Mouse (Mus musculus) monocyte, adult 5-6 weeks (primary cell): Measurements from ENCODE around the gene Tsfm. TPM values are rescaled to one million over a fixed set of nuclear protein-coding genes. Genes with fewer than 3 reads are reported as not detected.
"Not testable (repeated sequence)": the region's sequence is repeated elsewhere in the genome, so short reads cannot be mapped to it uniquely, and the experiment has no call there.

Experiments
- ATAC-seq: fragments of 153-309, 156-312 bp; replicated peaks from 2 replicates; pipeline ENCODE4 v1.8.0; 2017; ENCODE audit warnings: mild to moderate bottlenecking; ENCODE audit not compliant: low TSS enrichment, insufficient number of reproducible peaks, severe bottlenecking, poor library complexity, low FRiP score
- total RNA-seq: library from RNA; stranded (forward); fragments of 200-1000, 200-491, 200-594 nt; gene quantifications from 3 replicates; pipeline ENCODE4 v1.2.3, GENCODE M21; 2017

The Tsfm gene
- total RNA-seq, result 8.5 to 14.3 TPM (median 13.9 TPM) in 3 replicates

- ATAC-seq, result peak; percentile 91
These were observed at the start of gene Tsfm for GRCm38 (mm10) chr10:127030336-127031296. Tsfm (minus strand) TSS chr10:127030840.

DNA sequence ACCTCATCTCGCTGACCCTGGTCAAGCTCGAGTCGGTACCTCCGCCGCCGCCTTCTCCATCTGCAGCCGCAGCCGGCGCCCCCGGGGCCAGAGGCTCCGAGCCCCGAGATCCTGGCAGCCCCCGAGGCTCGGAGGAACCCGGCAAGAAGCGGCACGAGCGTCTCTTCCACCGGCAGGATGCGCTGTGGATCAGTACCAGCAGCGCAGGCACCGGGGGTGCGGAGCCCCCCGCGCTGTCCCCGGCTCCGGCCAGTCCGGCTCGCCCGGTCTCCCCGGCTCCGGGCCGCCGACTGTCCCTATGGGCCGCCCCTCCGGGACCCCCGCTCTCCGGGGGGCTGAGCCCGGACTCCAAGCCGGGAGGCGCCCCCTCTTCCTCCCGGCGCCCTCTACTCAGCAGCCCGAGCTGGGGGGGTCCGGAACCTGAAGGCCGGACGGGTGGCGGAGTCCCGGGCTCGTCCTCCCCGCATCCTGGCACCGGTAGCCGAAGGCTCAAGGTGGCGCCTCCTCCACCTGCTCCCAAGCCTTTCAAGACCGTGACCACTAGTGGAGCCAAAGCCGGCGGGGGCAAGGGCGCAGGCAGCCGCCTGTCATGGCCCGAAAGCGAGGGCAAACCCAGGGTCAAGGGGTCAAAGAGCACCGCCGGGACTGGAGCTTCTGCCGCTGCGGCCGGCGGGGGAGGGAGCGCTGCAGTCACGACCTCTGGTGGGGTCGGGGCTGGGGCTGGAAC is 49.2 kb upstream of the Tsfm start:
- ATAC-seq, result no peak

DNA sequence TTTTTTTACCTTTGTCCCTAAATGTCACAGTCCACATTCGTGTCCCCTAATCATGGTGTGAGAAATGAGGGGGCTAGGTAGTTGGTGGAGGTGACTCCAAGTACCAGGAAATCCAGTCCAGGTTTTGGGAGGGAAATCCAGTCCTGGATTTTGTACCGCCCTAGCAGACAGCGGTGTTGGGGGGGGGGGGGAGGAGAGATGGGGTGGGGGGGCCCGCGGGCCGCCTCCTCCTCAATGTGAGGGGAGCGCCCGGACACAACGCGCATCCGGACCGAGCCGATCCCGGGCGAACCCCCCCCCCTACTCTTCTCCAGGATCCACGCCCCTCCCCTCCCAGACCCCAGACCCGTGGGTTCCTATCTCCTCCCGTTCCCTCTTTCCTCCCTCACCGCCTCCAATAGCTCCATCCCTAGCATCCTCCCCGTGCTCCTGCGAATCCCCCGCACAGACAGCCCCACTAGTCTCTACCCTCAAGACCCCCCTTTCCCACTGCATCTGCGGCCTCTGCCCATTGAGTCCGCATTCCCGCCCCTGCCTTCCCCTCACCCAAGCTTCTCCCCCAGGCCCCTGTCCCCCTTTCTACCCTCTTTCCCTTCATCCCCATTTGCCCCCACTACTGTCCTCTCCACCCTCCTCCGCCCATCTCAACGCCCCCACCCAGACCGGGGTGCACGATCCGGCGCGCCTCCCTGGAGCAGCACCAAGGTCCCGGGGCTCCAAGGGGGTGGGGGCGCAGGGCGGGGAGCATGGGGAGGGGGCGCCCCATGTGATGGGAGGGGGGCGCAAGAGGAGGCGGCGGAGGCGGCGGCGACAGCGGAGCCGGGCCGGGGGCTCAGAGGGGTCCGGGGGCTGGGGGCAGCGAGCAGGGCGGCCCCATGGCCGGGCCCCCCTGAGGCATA is 48.3 kb upstream of the Tsfm start:
- ATAC-seq, result no peak

- no peak for ATAC-seq
These were observed 47.5 kb upstream of the Tsfm start for GRCm38 (mm10) chr10:127078001-127078676.

DNA sequence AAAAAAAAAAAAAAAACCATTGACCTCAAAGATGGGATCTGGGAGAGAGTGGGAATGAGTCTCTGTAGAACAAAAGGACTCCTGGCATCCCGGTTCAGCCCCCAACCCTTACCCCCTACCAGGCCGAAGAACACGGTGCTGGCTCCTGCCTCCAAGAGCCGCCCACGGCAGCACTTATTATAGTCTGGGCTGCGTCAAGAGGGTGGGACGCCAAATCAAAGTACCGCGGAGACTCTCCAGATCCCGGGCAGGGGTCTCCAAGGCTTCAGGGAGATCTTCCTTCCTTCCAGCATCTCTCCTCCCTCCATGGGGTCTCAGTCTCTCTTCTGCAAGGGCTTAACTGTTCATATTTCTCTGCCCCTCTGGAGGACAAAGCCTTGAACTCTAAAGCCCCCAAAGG is 46.9 kb upstream of the Tsfm start:
- ATAC-seq, result no peak

- peak; percentile 71 for ATAC-seq
These were observed 45.4 kb upstream of the Tsfm start for GRCm38 (mm10) chr10:127076082-127076481.

GRCm38 (mm10) chr10:127075651-127076050 is 45.0 kb upstream of the Tsfm start:
- ATAC-seq, result peak; percentile 4; the same call in 1 of the 2 replicates

- peak; percentile 74 for ATAC-seq
These were observed 44.4 kb upstream of the Tsfm start, which contains the start of gene Agap2 for GRCm38 (mm10) chr10:127075080-127075479. Agap2 (plus strand) TSS chr10:127075284.

DNA sequence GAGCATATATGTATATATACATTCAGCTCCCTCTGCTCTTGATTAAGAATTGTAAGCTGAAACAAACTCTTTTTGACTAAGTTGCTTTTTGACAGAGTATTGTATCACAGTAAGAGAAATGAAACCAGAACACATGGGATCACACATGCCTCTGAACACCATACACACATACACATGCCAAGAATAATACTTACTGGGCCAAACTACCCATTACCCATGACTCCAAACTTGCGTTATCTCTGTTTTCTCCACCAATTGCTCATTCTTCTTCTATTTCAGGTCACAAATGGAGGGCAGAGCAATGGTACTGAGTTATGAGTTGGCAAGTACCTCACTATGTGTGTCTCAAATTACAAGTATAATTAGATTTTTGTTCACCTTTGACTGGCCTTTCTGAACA is 43.3 kb upstream of the Tsfm start:
- no peak for ATAC-seq

- ATAC-seq, result not testable (repeated sequence)
These were observed 42.3 kb upstream of the Tsfm start for GRCm38 (mm10) chr10:127072969-127073368.

DNA sequence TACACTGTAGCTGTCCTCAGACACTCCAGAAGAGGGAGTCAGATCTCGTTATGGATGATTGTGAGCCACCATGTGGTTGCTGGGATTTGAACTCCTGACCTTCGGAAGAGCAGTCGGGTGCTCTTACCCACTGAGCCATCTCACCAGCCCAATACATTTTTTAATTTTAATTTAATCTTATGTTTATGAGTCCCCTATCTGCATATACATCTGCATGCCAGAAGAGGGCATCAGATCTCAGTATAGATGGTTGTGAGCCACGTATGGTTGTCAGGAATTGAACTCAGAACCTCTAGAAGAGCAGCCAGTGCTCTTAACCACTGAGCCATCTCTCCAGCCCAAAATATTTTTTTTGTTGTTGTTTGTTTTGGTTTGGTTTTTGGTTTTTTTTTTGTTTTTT is 41.6 kb upstream of the Tsfm start:
- not testable (repeated sequence) for ATAC-seq

DNA sequence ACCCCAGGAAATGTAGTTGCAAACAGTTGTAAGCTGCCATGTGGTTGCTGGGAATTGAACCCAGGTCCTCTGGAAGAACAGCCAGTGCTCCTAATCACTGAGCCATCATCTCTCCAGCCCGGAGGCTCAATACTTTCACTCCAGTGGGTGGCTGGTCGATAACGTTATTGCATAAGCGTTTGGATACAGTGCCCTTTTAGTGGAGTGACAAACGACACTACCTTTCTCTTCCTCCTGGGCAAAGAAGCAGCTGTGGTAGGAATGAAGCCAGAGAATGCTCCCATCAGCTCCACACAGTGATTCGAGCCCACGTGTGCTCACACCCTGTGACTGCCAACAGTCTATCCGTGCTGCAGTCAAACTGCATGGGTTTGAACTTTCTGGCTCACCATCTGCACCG is 40.6 kb upstream of the Tsfm start:
- no peak for ATAC-seq

DNA sequence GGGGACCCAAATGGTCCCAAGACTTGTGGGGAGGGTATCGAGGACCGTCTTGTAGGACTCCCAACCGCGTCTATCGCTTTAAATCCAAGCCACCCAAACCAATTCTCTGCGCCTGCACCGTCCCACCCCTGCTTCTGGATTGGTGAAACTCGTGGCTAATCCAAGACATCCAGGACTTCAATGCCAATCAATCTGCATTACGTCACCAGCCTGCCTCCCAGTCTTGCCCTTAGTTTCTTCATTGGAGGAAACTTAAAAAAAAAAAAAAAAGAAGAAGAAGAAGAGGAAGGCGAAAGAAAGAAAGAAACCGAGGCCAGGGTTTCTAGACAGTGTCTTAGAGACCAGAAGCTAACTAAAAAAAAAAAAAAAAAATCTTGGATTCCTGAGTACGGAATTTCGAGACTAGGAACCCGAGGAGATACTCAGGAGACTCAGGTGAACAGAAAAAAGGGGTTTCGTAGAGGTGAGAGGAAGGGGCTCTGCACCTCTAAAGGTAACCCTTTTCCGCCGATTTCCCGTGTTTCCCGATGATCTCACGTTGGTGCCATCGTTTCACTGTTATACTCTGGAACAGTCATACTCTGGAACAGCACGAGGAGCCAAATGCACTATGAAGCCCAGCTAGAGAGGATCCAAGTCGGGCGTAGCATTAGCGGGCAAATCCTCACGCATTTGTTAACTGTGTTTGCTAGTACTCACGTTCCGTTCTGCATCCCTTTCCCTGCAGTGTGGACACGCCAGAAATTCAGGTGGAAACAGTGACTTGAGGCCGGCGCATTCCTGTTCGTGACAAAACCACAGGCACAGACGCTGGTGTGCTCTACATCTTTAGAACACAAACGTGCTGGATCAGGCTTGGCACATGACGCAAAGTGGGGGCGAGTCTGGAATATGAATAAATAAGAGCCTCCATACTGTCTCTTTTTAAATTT is 39.8 kb upstream of the Tsfm start, which contains the start of gene Tspan31:
Gene Tspan31 (minus strand): TSS at position 75 of the 932 bp plus-strand sequence.
- peak; percentile 81 for ATAC-seq

DNA sequence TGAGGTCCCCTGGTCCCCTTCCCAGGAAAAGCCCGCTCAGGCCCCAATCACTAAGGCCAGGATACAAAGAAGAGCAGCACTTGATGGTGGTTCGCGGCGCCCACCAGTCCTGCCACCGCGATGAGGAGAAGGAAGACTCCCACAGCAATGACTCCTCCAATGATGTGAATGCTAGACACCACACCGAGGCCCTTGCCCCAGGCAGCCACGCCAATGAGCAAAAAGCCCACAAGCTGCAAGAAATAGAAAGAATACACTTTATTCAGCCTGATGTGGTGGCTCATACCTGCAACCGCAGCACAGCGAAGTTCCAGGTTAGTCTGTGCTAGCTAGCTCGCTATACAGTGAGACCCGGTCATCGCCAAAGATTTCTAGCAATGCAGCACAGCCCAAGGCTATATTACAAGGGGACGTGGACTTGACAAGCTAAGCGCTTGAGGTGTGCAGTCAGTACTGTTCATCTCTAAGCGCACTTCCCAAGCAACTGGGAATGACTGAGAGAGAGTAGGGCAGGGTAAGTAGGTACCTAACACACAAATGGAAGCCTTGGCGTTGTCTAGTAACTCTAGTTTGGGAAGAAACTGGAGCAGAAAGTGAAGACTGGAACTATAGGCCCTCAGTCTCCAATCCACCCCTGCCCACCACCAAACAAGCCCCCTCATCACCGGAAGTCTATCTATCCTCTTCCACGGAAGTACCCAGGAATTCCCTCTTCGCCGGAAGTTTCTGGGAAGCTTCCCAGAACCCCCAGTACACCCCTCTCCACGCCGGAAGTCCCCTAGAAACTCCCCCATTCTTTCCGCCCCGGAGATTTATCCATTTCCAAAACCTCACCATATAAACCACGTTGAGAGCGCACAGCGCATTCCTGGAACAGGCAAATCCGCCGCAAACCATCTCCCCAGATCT is 38.9 kb upstream of the Tsfm start:
- ATAC-seq, result no peak

DNA sequence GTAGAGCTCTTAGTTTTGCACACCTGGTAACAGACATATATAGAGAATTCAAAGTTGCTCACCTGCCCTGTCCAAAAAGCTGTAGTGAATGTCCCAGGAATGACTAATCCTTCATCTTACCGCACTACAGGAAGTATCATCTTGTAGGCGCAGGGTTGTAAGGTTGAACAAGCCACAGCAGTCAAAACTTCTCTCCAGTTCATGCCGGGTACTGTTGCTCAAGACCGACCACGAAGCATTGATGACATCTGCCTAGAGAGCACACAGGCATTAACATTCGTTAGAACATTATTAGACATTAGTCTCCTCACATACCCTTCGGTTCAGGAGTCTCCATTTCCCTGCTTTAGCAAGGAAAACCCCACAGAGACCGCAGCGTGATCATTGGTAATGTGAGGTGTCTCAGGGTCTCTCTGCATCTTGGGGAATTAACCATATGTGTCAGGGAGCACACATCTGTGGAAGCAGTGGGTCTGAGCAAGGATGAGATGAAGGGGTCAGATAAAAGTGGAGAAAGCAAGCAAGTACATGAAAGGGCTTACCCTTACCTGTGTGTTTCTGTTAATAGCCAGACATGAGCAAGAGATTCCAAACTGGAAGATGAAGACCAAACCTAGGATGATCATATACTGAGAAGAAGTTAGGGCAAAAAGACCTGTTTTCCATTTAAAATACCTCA is 37.9 kb upstream of the Tsfm start:
- ATAC-seq, result no peak
